Mouse (Mus musculus) embryonic facial prominence, embryonic 12.5 days (tissue): ENCODE results near the gene Dedd2. TPM values are rescaled to one million over a fixed set of nuclear protein-coding genes. Genes with fewer than 3 reads are reported as not detected.

Source experiments
- ATAC-seq: fragments of 200-750 bp; cut with Nextera tagmentation; 2 replicates; pipeline ENCODE4 v1.8.0; 2017; ENCODE audit not compliant: insufficient number of reproducible peaks, insufficient read depth, low FRiP score, low TSS enrichment
- H3K27ac ChIP-seq: fragments of 300-500 bp; sonication (generic); 2 replicates; pipeline ENCODE4 v1.5.1; 2016; ENCODE audit warnings: mild to moderate bottlenecking
- H3K27me3 ChIP-seq: fragments of 300-500 bp; sonication (generic); 2 replicates; pipeline ENCODE4 v1.6.1; 2016; ENCODE audit warnings: mild to moderate bottlenecking, moderate library complexity
- H3K36me3 ChIP-seq: fragments of 300-500 bp; sonication (generic); 2 replicates; pipeline ENCODE4 v1.6.1; 2016; ENCODE audit warnings: mild to moderate bottlenecking
- H3K4me1 ChIP-seq: fragments of 300-500 bp; sonication (generic); 2 replicates; pipeline ENCODE4 v1.6.1; 2016
- H3K4me2 ChIP-seq: fragments of 300-500 bp; sonication (generic); replicated peaks from 2 replicates; pipeline ENCODE4 v1.6.1; 2016; ENCODE audit warnings: mild to moderate bottlenecking, moderate library complexity
- H3K4me3 ChIP-seq: fragments of 300-500 bp; sonication (generic); 2 replicates; pipeline ENCODE4 v1.5.1; 2016; ENCODE audit warnings: mild to moderate bottlenecking
- H3K9ac ChIP-seq: fragments of 300-500 bp; sonication (generic); 2 replicates; pipeline ENCODE4 v1.6.1; 2016; ENCODE audit warnings: mild to moderate bottlenecking, moderate library complexity
- H3K9me3 ChIP-seq: fragments of 300-500 bp; sonication (generic); 2 replicates; pipeline ENCODE4 v1.6.1; 2016; ENCODE audit warnings: mild to moderate bottlenecking, moderate library complexity
- WGBS: fragments of 180-500 bp; shearing (Covaris S2); methylation state at CpG from one replicate; pipeline ENCODE4 v1.1.7; 2016; 5-methylcytosine and 5-hydroxymethylcytosine counted together
- microRNA-seq: library from miRNA; unstranded; fragments of <30 nt; microRNA quantifications from one replicate; pipeline ENCODE4, GENCODE M21; 2017
- polyA plus RNA-seq: library from polyadenylated mRNA; unstranded; fragments of >200 nt; fragmentation: Nextera tagmentation; extraction: Ambion mirVana; gene quantifications from 2 replicates; pipeline ENCODE4 v1.2.1, GENCODE M21; 2016

Gene Dedd2
- polyA plus RNA-seq, 1 experiment from 2014 or later: 13.7 TPM

GRCm38 (mm10) chr7:25155469-25156157 is 64.8 kb downstream of the Dedd2 start:
- WGBS: 9% methylated on average over 17 of the region's 17 CpGs
- Histone ChIP-seq H3K27me3 (peaks cover 50% of the 10 kb centered on the region), H3K9ac (no peak overlapping the region), H3K36me3 (no peaks in the 10 kb centered on the region), H3K4me2 (peak overlapping the region; percentile 25), H3K4me3 (0 out of 2 replicates have a peak overlapping the region, but pooled peaks have one; percentile 0), H3K4me1 (peaks cover 56% of the 10 kb centered on the region), H3K9me3 (no peaks in the 10 kb centered on the region), H3K27ac (no peak overlapping the region)
- peak; percentile 26; the same call in 1 of the 2 replicates for ATAC-seq

DNA sequence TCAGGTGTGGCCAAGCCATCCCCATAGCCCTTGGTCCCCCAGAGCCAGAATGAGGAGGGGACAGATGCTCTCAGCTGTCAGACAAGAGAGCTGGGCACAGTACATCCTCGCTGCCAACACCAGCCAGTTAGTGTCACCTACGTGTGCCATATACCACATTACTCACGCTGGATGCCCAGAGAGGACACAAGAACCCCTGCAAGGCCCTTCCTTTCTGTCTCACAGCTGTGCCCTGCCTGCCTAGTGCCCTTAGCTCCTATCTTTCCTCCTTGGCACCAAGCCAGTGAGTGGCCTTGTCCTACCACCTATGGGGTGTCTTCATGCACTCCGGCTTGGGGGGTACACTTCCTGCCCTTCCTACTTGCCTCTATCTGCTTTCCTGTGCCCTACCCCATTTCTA is 65.8 kb downstream of the Dedd2 start:
- peaks cover 65% of the 10 kb centered on the region for H3K4me1 ChIP-seq
- no peak overlapping the region for H3K4me2 ChIP-seq
- 81% methylated on average over 4 of the region's 4 CpGs for WGBS
- no peaks in the 10 kb centered on the region for H3K9me3 ChIP-seq
- H3K9ac ChIP-seq: no peak overlapping the region
- H3K27me3 ChIP-seq: peaks cover 58% of the 10 kb centered on the region
- H3K36me3 ChIP-seq: no peaks in the 10 kb centered on the region
- no peak overlapping the region for H3K27ac ChIP-seq
- H3K4me3 ChIP-seq: no peak overlapping the region
- no peak for ATAC-seq

DNA sequence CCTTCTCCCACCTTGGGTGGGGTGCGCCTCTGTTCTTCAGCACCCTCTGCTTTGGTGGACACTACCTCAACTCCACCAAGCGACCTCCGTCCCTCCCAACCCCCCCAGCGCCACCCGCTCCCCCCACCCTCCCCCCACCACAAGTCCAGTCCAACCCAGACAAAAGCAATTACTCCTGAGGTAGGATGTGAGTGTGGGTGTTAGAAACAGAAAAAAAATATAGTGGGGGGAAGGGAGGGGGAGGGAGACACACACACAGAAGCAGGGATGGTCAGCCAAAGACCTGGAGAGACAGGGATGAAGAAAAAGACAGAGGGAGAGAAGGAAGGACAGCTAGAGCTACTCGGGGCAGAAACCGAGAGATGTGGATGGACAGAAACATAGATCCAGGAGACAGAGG is 66.6 kb downstream of the Dedd2 start:
- WGBS: 38% methylated on average over 7 of the region's 7 CpGs
- no peaks in the 10 kb centered on the region for H3K36me3 ChIP-seq
- ATAC-seq: no peak
- H3K4me1 ChIP-seq: peaks cover 65% of the 10 kb centered on the region
- 0 out of 2 replicates have a peak overlapping the region, but pooled peaks have one; percentile 1 for H3K4me3 ChIP-seq
- H3K9me3 ChIP-seq: no peaks in the 10 kb centered on the region
- H3K9ac ChIP-seq: peak overlapping the region; percentile 27; the same call in 1 of the 2 replicates
- H3K27me3 ChIP-seq: peaks cover 64% of the 10 kb centered on the region
- H3K27ac ChIP-seq: 0 out of 2 replicates have a peak overlapping the region, but pooled peaks have one; percentile 9
- H3K4me2 ChIP-seq: 0 out of 2 replicates have a peak overlapping the region, but pooled peaks have one; percentile 19

DNA sequence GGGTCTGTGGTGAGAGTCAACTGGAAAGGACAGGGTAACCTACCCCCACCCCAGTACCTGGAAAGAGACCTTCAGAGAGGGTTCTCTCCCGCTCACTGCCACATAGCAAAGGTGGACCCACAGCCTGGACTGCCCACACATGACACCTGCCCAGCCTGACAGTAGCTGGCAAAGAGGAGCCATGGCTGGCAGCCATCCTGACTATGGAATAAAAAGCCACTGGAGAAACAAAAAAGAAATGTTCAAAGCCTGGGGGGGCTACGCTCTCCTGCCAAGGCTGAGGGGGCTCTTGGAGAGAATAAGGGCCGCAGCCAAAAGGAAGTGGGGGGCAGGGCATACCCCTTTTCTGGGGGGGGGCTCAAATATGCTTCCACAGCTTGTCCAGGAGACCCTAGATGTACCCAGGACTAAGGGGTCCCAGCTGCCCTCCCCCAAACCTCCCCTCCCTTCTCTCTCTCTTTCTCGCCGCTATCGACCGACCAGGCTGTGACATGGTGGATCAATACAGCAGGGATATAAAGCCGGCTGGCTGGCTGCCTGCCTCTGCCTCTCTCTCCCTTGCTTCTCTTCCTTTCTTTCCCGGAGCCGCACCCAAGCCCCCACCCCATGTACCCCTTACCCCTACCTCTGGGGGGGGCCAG is 68.4 kb downstream of the Dedd2 start:
- 38% methylated on average over 10 of the region's 10 CpGs for WGBS
- Histone ChIP-seq H3K27me3 (peaks cover 62% of the 10 kb centered on the region), H3K4me2 (no peak overlapping the region), H3K4me1 (peaks cover 65% of the 10 kb centered on the region), H3K9me3 (no peaks in the 10 kb centered on the region), H3K9ac (no peak overlapping the region), H3K4me3 (no peak overlapping the region), H3K27ac (no peak overlapping the region; the same call in 1 of the 2 replicates), H3K36me3 (no peaks in the 10 kb centered on the region)
- no peak for ATAC-seq

DNA sequence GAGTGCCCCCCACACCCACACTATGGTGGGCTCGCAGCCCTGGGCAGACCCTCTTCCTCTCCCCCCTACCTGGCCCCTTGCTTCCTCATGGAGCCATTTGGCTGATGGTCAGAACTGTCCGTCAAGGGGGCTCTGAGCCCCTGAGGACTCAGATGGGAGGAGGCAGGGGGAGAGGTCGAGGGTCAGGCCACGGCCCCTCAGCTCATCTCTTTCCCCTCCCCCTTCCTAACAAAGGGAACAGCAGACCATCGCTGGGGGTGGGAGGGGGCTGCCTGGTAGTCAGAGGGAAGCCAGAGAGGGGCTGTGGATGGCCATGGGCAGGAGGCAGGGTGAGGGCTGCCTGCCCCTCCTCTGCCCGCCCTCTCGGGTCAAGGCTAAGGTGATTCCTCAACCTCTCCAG is 69.4 kb downstream of the Dedd2 start:
- Histone ChIP-seq H3K27me3 (peaks cover 52% of the 10 kb centered on the region), H3K27ac (peak overlapping the region; percentile 50; the same call in 1 of the 2 replicates), H3K9ac (no peak overlapping the region), H3K36me3 (no peaks in the 10 kb centered on the region), H3K4me3 (no peak overlapping the region), H3K9me3 (no peaks in the 10 kb centered on the region), H3K4me2 (peak overlapping the region; percentile 23), H3K4me1 (peaks cover 61% of the 10 kb centered on the region)
- peak; percentile 43; the same call in 1 of the 2 replicates for ATAC-seq
- WGBS: 5% methylated on average over 7 of the region's 7 CpGs

DNA sequence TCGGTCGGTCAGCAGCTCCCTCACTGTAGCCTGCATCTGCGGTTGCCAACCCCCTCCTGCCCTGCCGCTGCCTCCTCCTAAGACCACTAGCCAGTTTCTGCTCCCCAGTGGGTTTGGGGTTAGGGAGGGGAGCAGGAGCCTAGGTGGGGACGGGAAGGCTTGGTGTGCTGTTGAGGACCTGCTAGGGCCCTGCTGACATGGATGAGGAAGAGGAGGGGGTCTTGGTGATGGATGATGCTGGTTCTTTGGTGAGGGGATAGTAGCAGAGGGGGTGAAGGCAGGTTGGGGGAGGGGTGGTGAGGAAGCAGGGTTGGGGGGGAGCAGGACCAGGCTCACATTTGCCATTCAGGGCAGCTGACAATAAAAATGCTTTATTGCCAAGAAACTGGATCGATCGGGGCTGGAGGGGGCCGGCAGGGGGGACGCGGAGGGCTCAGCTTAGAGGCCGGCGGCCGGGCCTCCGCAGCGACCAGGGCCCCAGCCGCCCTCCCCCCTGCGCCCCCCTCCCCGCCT is 70.2 kb downstream of the Dedd2 start:
- Histone ChIP-seq H3K4me3 (no peak overlapping the region), H3K36me3 (no peaks in the 10 kb centered on the region), H3K4me2 (peak overlapping the region; percentile 23), H3K4me1 (peaks cover 54% of the 10 kb centered on the region), H3K9me3 (no peaks in the 10 kb centered on the region), H3K27ac (peak overlapping the region; percentile 57; the same call in 1 of the 2 replicates), H3K27me3 (peaks cover 45% of the 10 kb centered on the region), H3K9ac (no peak overlapping the region)
- ATAC-seq: no peak
- 0% methylated on average over 7 of the region's 18 CpGs for WGBS

Small RNA genes within 50 kb of the gene (microRNA-seq; reads per million reads assigned to microRNA genes)
- not detected for gene Mir7048

Other genes starting within 250 kb of the Dedd2 start
- 106 and 116 TPM in 2 replicates for gene Rabac1, start 247.9 kb downstream of the Dedd2 start, polyA plus RNA-seq
- 3.8 and 7.4 TPM in 2 replicates for gene Atp1a3, start 214.7 kb downstream of the Dedd2 start, polyA plus RNA-seq
- gene Grik5, start 148.3 kb downstream of the Dedd2 start, polyA plus RNA-seq: 12.4 and 13.1 TPM in 2 replicates
- gene Zfp574, start 148.0 kb downstream of the Dedd2 start, polyA plus RNA-seq: 38.8 and 41.5 TPM in 2 replicates
- 2.3 and 3.2 TPM in 2 replicates for gene Pou2f2, start 40.9 kb downstream of the Dedd2 start, polyA plus RNA-seq
- gene Zfp526, start 810 bp upstream of the Dedd2 start, polyA plus RNA-seq: 2.9 and 3.0 TPM in 2 replicates
- gene Gsk3a, start 17.2 kb upstream of the Dedd2 start, polyA plus RNA-seq: 15.9 and 17.4 TPM in 2 replicates
- 20.0 and 20.8 TPM in 2 replicates for gene Erf, start 30.1 kb upstream of the Dedd2 start, polyA plus RNA-seq
- gene Cic, start 47.1 kb upstream of the Dedd2 start, polyA plus RNA-seq: 45.7 and 47.0 TPM in 2 replicates
- 317 and 337 TPM in 2 replicates for gene Pafah1b3, start 77.4 kb upstream of the Dedd2 start, polyA plus RNA-seq
- 1.0 and 1.9 TPM in 2 replicates for gene Prr19, start 80.8 kb upstream of the Dedd2 start, polyA plus RNA-seq
- 2.7 and 4.0 TPM in 2 replicates for gene Tmem145, start 85.5 kb upstream of the Dedd2 start, polyA plus RNA-seq
- 22.4 and 24.3 TPM in 2 replicates for gene Megf8, start 96.5 kb upstream of the Dedd2 start, polyA plus RNA-seq
- gene Cnfn, start 149.1 kb upstream of the Dedd2 start, polyA plus RNA-seq: 0.86 TPM in 1 of 2 replicates, not detected in the other
- 10.9 and 11.9 TPM in 2 replicates for gene Lipe, start 178.1 kb upstream of the Dedd2 start, polyA plus RNA-seq
- 0.59 and 1.1 TPM in 2 replicates for gene Cxcl17, start 192.3 kb upstream of the Dedd2 start, polyA plus RNA-seq